Mouse (Mus musculus): ENCODE measurements around the gene Dxo. TPM values are rescaled to one million over a fixed set of nuclear protein-coding genes. Genes with fewer than 3 reads are reported as not detected.
"Not testable (repeated sequence)": the region's sequence is repeated elsewhere in the genome, so short reads cannot be mapped to it uniquely, and the experiment has no call there.

The Dxo gene
- polyA plus RNA-seq, 1 experiment from 2014 or later: 65.3 TPM

GRCm38 (mm10) chr17:34799531-34799925 is 37.3 kb upstream of the Dxo start:
- no peak for ATAC-seq (replicated peaks; ENCODE audit: insufficient number of reproducible peaks, low FRiP score, low TSS enrichment, low read depth)
- Histone ChIP-seq H3K36me3 (replicated peaks; ENCODE audit: control insufficient read depth, insufficient read depth, low read depth, low read length) (no peaks in the 10 kb centered on the region), H3K4me2 (ENCODE audit: low read depth, low read length) (no peak overlapping the region), H3K9me3 (replicated peaks; ENCODE audit: control insufficient read depth, low read length) (no peaks in the 10 kb centered on the region), H3K4me1 (ENCODE audit: control insufficient read depth, insufficient read depth, low read length) (no peaks in the 10 kb centered on the region), H3K27me3 (ENCODE audit: control insufficient read depth, insufficient read depth, low read length) (no peaks in the 10 kb centered on the region), H3K9ac (replicated peaks; ENCODE audit: low read length) (no peak overlapping the region), H3K27ac (replicated peaks; ENCODE audit: low read depth, low read length) (no peak overlapping the region), H3K4me3 (ENCODE audit: low read depth, low read length) (no peak overlapping the region)
- DNase-seq (ENCODE audit: low spot score): no peak
- WGBS: 91% methylated on average over 4 of the region's 4 CpGs

GRCm38 (mm10) chr17:34800781-34801305 is 36.0 kb upstream of the Dxo start:
- not testable (repeated sequence) for H3K9ac ChIP-seq (replicated peaks; ENCODE audit: low read length); H3K9me3 ChIP-seq (replicated peaks; ENCODE audit: control insufficient read depth, low read length); H3K4me3 ChIP-seq (ENCODE audit: low read depth, low read length); H3K27me3 ChIP-seq (ENCODE audit: control insufficient read depth, insufficient read depth, low read length); DNase-seq (ENCODE audit: low spot score); ATAC-seq (replicated peaks; ENCODE audit: insufficient number of reproducible peaks, low FRiP score, low TSS enrichment, low read depth); H3K4me1 ChIP-seq (ENCODE audit: control insufficient read depth, insufficient read depth, low read length); H3K27ac ChIP-seq (replicated peaks; ENCODE audit: low read depth, low read length); H3K4me2 ChIP-seq (ENCODE audit: low read depth, low read length); H3K36me3 ChIP-seq (replicated peaks; ENCODE audit: control insufficient read depth, insufficient read depth, low read depth, low read length)
- WGBS: 95% methylated on average over 16 of the region's 16 CpGs

GRCm38 (mm10) chr17:34802756-34803155 is 34.1 kb upstream of the Dxo start:
- not testable (repeated sequence) for DNase-seq (ENCODE audit: low spot score); H3K36me3 ChIP-seq (replicated peaks; ENCODE audit: control insufficient read depth, insufficient read depth, low read depth, low read length); H3K4me1 ChIP-seq (ENCODE audit: control insufficient read depth, insufficient read depth, low read length); H3K9ac ChIP-seq (replicated peaks; ENCODE audit: low read length); H3K27me3 ChIP-seq (ENCODE audit: control insufficient read depth, insufficient read depth, low read length); H3K27ac ChIP-seq (replicated peaks; ENCODE audit: low read depth, low read length); H3K9me3 ChIP-seq (replicated peaks; ENCODE audit: control insufficient read depth, low read length); H3K4me2 ChIP-seq (ENCODE audit: low read depth, low read length); H3K4me3 ChIP-seq (ENCODE audit: low read depth, low read length); ATAC-seq (replicated peaks; ENCODE audit: insufficient number of reproducible peaks, low FRiP score, low TSS enrichment, low read depth)
- whole genome bisulfite sequencing: 94% methylated on average over 9 of the region's 9 CpGs

GRCm38 (mm10) chr17:34803367-34803766 is 33.5 kb upstream of the Dxo start:
- not testable (repeated sequence) for H3K4me2 ChIP-seq (ENCODE audit: low read depth, low read length); H3K9ac ChIP-seq (replicated peaks; ENCODE audit: low read length); H3K4me1 ChIP-seq (ENCODE audit: control insufficient read depth, insufficient read depth, low read length); ATAC-seq (replicated peaks; ENCODE audit: insufficient number of reproducible peaks, low FRiP score, low TSS enrichment, low read depth); H3K9me3 ChIP-seq (replicated peaks; ENCODE audit: control insufficient read depth, low read length); H3K27me3 ChIP-seq (ENCODE audit: control insufficient read depth, insufficient read depth, low read length); H3K27ac ChIP-seq (replicated peaks; ENCODE audit: low read depth, low read length); H3K36me3 ChIP-seq (replicated peaks; ENCODE audit: control insufficient read depth, insufficient read depth, low read depth, low read length); DNase-seq (ENCODE audit: low spot score); H3K4me3 ChIP-seq (ENCODE audit: low read depth, low read length)
- WGBS: 82% methylated on average over 6 of the region's 6 CpGs

- 80% methylated on average over 2 of the region's 6 CpGs for WGBS
These were observed 32.5 kb upstream of the Dxo start, which contains the start of gene Cyp21a1 for GRCm38 (mm10) chr17:34804301-34804700. TSS of gene Cyp21a1 (minus strand) at chr17:34804561.

GRCm38 (mm10) chr17:34804871-34805562 is 31.8 kb upstream of the Dxo start:
- H3K9ac ChIP-seq (replicated peaks; ENCODE audit: low read length): no peak overlapping the region
- no peak overlapping the region for H3K4me3 ChIP-seq (ENCODE audit: low read depth, low read length)
- ATAC-seq (replicated peaks; ENCODE audit: insufficient number of reproducible peaks, low FRiP score, low TSS enrichment, low read depth): no peak

More at GRCm38 (mm10) chr17:34804301-34804700, 32.5 kb upstream of the Dxo start, which contains the start of gene Cyp21a1:
- not testable (repeated sequence) for H3K27ac ChIP-seq (replicated peaks; ENCODE audit: low read depth, low read length); DNase-seq (ENCODE audit: low spot score); ATAC-seq (replicated peaks; ENCODE audit: insufficient number of reproducible peaks, low FRiP score, low TSS enrichment, low read depth); H3K4me1 ChIP-seq (ENCODE audit: control insufficient read depth, insufficient read depth, low read length); H3K27me3 ChIP-seq (ENCODE audit: control insufficient read depth, insufficient read depth, low read length); H3K4me2 ChIP-seq (ENCODE audit: low read depth, low read length); H3K9ac ChIP-seq (replicated peaks; ENCODE audit: low read length); H3K9me3 ChIP-seq (replicated peaks; ENCODE audit: control insufficient read depth, low read length); H3K4me3 ChIP-seq (ENCODE audit: low read depth, low read length); H3K36me3 ChIP-seq (replicated peaks; ENCODE audit: control insufficient read depth, insufficient read depth, low read depth, low read length)

GRCm38 (mm10) chr17:34807176-34807575 is 29.6 kb upstream of the Dxo start:
- Histone ChIP-seq H3K4me3 (ENCODE audit: low read depth, low read length) (no peak overlapping the region), H3K9ac (replicated peaks; ENCODE audit: low read length) (no peak overlapping the region), H3K4me2 (ENCODE audit: low read depth, low read length) (no peak overlapping the region), H3K9me3 (replicated peaks; ENCODE audit: control insufficient read depth, low read length) (peaks cover 2% of the 10 kb centered on the region; the same call in 1 of the 2 replicates), H3K27me3 (ENCODE audit: control insufficient read depth, insufficient read depth, low read length) (no peaks in the 10 kb centered on the region), H3K27ac (replicated peaks; ENCODE audit: low read depth, low read length) (no peak overlapping the region), H3K4me1 (ENCODE audit: control insufficient read depth, insufficient read depth, low read length) (no peaks in the 10 kb centered on the region), H3K36me3 (replicated peaks; ENCODE audit: control insufficient read depth, insufficient read depth, low read depth, low read length) (no peaks in the 10 kb centered on the region)
- 67% methylated on average over 3 of the region's 3 CpGs for WGBS
- DNase-seq (ENCODE audit: low spot score) (no peak), ATAC-seq (replicated peaks; ENCODE audit: insufficient number of reproducible peaks, low FRiP score, low TSS enrichment, low read depth) (no peak)

More at GRCm38 (mm10) chr17:34804871-34805562, 31.8 kb upstream of the Dxo start:
- Histone ChIP-seq H3K4me2 (ENCODE audit: low read depth, low read length) (no peak overlapping the region), H3K36me3 (replicated peaks; ENCODE audit: control insufficient read depth, insufficient read depth, low read depth, low read length) (no peaks in the 10 kb centered on the region), H3K4me1 (ENCODE audit: control insufficient read depth, insufficient read depth, low read length) (no peaks in the 10 kb centered on the region), H3K27ac (replicated peaks; ENCODE audit: low read depth, low read length) (no peak overlapping the region), H3K9me3 (replicated peaks; ENCODE audit: control insufficient read depth, low read length) (peaks cover 2% of the 10 kb centered on the region; the same call in 1 of the 2 replicates), H3K27me3 (ENCODE audit: control insufficient read depth, insufficient read depth, low read length) (no peaks in the 10 kb centered on the region)
- whole genome bisulfite sequencing: 69% methylated on average over 6 of the region's 6 CpGs
- no peak for DNase-seq (ENCODE audit: low spot score)

GRCm38 (mm10) chr17:34808599-34809205 is 28.1 kb upstream of the Dxo start:
- Histone ChIP-seq H3K9me3 (replicated peaks; ENCODE audit: control insufficient read depth, low read length) (peaks cover 2% of the 10 kb centered on the region; the same call in 1 of the 2 replicates), H3K4me3 (ENCODE audit: low read depth, low read length) (no peak overlapping the region), H3K4me2 (ENCODE audit: low read depth, low read length) (no peak overlapping the region), H3K4me1 (ENCODE audit: control insufficient read depth, insufficient read depth, low read length) (no peaks in the 10 kb centered on the region), H3K27me3 (ENCODE audit: control insufficient read depth, insufficient read depth, low read length) (no peaks in the 10 kb centered on the region), H3K9ac (replicated peaks; ENCODE audit: low read length) (no peak overlapping the region), H3K27ac (replicated peaks; ENCODE audit: low read depth, low read length) (no peak overlapping the region), H3K36me3 (replicated peaks; ENCODE audit: control insufficient read depth, insufficient read depth, low read depth, low read length) (no peaks in the 10 kb centered on the region)
- no peak for DNase-seq (ENCODE audit: low spot score)
- 80% methylated on average over 6 of the region's 6 CpGs for WGBS
- no peak for ATAC-seq (replicated peaks; ENCODE audit: insufficient number of reproducible peaks, low FRiP score, low TSS enrichment, low read depth)

Measured in embryonic facial prominence, embryonic 11.5 days (tissue).